Mouse (Mus musculus): Measurements from ENCODE around the gene Ecm2. TPM values are rescaled to one million over a fixed set of nuclear protein-coding genes. Genes with fewer than 3 reads are reported as not detected.

Ecm2 gene
- 10 to 100 TPM; 15.1 to 16.1 TPM for total RNA-seq (2021)

DNA sequence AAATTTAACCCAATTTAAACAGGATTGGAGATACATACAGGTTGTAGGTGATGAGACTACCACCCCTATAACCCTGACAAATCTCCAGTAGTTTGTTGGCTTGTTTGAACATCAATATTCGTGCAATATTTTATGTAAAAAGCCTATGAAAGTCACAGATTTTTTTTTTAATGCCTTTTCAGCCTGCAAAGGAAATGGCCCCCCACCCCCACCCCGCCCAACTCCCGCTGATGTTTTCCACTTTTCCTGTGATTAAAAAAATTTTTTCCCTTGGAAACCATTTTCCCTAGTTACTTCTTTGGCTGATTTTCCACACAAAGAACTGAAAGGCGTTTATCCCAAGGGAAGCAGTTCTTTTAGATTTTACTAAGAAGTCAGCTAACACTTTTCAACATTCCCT lies at the start of gene Ecm2:
Gene Ecm2, plus strand, starts transcription at position 301 of the 400 bp plus-strand sequence.
- intact Hi-C loops (cut with DNase I): loop anchor here (10.0 kb wide), 1 partner anchor 160 kb away; the partner anchor contains the start of gene Bicd2
- DNase-seq (ENCODE audit: low spot score): no peak

- intact Hi-C loops (cut with DNase I): no loop called here
- no peak for DNase-seq (ENCODE audit: low spot score)
These were observed 44.3 kb upstream of the Ecm2 start for GRCm38 (mm10) chr13:49460276-49460675.

DNA sequence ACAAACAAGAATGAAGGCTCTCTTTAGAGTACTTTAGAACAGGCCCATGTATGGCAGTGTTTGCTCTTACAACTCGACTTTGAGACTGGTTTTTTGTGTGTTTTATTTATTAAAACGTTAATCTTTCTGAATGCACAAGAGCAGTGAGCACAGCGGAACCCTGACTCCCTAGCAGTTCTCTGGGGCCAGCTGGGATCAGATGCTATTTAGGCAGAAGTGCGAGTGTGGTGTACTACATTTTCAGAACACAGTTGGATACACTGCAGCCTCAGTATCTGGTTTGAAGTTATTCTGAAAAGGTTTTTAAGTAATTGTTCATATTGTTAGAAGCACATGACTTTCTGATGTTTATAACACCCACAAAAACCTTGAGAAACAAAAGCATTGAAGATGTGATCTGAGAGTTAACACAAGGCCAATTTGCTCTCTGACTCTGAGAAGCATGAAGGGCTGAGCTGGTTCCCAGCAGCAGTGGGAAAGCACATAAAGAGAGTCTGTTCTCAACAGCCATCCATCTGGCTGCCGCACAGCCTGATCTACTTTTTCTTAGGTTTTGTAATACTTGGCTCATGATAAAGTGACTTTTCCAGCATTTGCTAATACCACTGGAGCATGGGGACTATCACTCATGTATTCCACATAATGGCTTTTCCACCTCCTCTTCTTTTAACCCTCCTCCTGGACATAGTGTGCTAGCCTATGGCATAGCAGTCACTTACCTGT lies 43.8 kb upstream of the Ecm2 start:
- no peak for DNase-seq (ENCODE audit: low spot score)

DNA sequence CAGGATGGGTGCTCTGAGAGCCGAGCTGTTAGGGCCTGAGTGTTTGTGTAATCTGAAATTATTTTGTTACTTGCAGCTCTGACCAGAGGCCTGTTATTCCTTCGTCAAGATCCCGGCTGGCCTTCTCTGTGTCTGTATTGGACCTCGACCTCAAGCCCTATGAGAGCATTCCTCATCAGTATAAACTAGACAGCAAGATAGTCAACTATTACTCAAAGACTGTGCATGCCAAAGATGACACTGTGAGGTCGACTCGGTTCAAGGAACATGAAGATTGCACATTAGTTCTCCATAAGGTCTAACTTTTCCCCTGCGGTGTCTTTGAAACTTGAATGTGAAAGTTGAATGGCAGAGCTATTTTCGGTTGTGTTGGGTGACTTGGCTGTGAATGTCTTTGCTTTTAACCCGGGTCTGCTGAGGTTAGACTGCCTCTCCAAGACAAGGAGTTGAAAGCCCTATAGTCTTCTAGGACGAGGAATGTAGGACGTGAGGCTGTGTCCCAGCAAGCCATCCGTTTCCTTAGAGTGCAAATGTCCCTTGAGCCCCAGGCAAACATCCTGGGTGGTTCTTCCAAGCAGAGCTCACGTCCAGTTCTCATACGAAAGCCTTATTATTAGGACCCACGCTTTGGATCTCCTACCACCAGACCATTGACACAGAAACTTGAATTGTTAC lies 43.0 kb upstream of the Ecm2 start:
- intact Hi-C loops (cut with DNase I): no loop called here
- no peak for DNase-seq (ENCODE audit: low spot score)

More for the DNA sequence above, 43.8 kb upstream of the Ecm2 start:
- intact Hi-C loops (cut with DNase I): no loop called here

DNA sequence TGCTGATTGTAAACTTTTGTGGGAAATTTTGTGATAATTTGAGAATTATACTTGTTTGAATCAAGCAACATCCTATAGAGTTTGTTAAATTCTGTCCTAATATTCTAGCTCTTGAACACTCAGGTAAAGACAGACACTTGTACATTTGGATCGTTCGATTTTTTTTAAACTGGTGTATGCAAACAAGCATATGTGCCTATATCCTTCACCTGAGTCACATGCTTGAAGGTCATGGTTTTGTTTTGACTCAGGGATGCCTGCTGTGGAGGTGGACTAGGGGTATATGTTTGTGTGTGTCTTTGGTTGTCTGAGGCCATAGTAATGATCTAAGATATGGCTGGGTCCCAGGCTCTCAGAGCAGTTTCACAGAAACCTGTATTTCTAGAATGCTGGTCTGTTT lies 41.7 kb upstream of the Ecm2 start:
- intact Hi-C loops (cut with DNase I): no loop called here
- no peak for DNase-seq (ENCODE audit: low spot score)

DNA sequence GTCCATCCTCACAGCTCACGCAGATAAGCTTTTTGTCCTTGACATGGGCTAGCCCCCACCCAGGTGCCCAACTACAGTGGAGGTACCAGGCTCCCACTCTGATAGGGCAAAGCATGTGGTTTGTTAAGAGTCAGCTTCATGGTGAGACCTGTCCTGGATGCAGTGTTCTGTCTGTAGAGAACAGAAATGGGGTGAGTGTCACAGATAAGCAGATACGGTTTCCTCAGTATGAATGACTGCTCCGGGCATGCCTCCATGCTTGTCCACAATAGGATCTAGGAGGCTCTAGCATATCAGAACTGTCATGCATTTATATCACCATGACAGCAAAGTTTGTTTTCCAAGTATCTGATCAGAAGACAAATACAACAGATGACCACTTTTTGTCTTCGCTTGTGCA lies 38.7 kb upstream of the Ecm2 start:
- DNase-seq (ENCODE audit: low spot score): no peak
- intact Hi-C loops (cut with DNase I): no loop called here

GRCm38 (mm10) chr13:49466393-49467075 lies 38.1 kb upstream of the Ecm2 start:
- intact Hi-C loops (cut with DNase I): no loop called here
- DNase-seq (ENCODE audit: low spot score): peak; percentile 53

DNA sequence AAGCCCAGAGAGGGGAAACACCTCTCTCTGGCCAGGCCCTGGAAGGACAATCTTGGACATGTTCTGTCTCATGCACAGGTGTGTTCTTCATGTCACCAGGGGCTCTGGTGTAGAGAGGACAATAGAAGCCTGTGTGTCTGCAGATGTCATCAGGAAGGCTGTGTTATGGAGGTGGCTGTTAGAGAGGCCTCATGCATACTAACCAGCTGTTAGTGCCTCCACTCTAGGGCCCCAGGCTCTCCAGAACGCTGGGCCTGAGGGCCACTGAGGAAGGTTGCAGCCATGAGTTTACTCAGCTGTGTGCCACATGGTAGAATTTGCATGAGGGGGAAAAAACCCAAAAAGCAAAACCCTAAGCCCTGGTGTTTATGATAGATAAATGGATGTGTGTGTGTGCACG lies 37.0 kb upstream of the Ecm2 start:
- intact Hi-C loops (cut with DNase I): no loop called here

GRCm38 (mm10) chr13:49469002-49469401 lies 35.6 kb upstream of the Ecm2 start:
- intact Hi-C loops (cut with DNase I): no loop called here
- no peak for DNase-seq (ENCODE audit: low spot score)

More for the DNA sequence above, 37.0 kb upstream of the Ecm2 start:
- no peak for DNase-seq (ENCODE audit: low spot score)

DNA sequence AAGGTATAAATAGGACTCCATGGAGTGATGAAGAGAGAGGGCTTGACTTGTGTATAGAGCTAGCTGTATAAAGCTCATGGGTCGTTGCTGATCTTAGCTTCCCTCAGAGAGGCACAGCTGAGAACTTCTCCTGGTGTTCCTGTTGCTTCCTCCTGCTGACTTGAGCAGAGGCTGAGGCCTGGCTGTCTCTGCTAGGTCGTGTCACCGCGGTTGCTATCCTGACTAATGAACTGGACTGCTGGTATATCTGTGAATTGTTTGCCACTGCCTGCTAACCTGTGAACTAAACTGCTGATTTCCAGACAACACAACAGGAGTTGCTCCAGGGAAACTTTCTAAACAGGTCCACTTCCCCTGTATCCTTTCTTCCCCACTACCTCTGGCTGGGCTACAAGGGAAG lies 34.3 kb upstream of the Ecm2 start:
- DNase-seq (ENCODE audit: low spot score): no peak
- intact Hi-C loops (cut with DNase I): loop anchor here (5.0 kb wide), 1 partner anchor 77 kb away; no protein-coding TSS in a partner anchor

DNA sequence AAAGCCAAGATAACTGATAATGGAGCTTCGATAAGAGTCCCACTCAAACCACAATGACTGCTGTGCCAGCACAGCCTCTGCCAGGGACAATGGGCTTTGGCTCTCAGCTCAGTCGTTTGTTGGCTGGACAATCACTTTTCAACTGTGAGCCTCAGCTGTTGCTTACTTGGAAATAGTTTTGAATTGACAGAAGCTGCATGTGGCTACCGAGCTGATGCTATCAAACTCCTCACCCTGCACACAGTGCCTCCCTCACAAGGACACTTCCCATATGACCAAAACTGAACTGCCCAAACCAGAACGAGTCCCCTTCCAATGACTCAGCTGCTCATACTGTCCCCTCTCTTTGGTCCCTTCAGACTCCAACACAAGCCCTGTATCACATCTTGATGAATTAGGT lies 33.8 kb upstream of the Ecm2 start:
- intact Hi-C loops (cut with DNase I): loop anchor here (5.0 kb wide), 1 partner anchor 76 kb away; no protein-coding TSS in a partner anchor
- DNase-seq (ENCODE audit: low spot score): no peak

DNA sequence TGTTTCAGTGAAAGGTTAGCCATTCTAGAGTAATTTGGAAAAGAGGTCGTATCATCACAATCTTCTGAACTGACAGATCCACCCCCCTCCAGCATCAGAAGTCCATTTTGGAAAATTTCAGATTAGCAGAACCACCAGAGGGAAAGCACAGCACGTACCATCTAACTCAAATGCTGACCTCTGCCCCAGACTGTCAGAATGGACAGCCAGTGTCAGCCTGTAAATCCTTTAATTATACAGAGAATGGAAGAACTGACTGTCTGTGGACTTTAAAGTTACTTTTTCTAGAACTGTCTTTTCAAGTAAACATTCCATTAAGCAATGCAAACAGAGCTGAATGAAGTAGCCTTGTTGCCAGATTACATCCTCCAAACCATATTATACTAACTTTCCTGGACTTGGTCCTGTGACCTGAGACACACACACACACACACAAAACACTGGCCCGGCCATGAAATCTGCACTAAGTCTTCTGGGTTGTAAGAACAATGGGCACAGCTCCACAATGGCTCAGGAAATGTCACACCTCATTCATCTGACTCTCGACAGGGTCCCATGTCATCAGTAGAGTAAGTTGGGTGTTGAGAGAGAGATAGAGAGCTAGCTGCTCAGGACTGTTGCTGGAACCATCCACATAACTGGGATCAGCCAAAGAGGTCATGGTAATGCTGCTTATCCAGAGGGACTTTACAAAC lies 32.5 kb upstream of the Ecm2 start:
- intact Hi-C loops (cut with DNase I): loop anchor here (5.0 kb wide), 1 partner anchor 75 kb away; no protein-coding TSS in a partner anchor
- DNase-seq (ENCODE audit: low spot score): no peak

DNA sequence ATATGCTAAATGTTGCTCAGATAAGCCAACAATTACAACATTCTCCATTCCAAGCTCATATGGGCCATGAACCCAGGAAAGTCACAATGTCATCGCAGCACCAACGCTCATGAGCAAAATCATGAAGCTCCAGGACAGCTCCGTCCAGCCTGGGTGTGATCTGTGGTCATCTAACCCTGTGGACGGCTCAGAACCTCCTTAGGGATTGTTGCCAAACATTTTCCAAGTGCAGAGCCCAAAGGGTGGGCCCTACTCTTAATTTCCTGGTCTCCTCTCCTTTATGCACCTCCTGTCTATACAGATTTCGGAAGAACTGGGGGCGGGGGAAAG lies 32.0 kb upstream of the Ecm2 start:
- intact Hi-C loops (cut with DNase I): loop anchor here (5.0 kb wide), 1 partner anchor 75 kb away; no protein-coding TSS in a partner anchor
- DNase-seq (ENCODE audit: low spot score): no peak

DNA sequence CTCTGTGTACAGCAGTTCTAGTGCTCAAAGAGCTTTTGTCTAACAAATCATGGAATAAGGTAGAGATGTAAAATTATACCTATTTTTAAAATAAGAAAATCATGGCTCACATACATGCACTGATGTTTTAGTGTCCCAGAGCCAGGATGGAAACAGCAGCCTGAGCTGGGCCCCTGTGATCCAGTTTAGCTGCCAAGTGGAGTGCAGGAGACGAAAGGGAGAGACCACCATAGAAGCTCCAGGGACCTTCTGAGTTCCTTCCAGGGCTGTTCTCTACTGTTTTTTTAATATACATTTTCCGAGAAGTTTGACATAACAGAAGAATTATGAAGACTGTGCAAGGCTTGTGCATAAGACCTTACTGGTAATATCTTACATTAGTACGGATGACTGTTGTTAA lies 26.7 kb upstream of the Ecm2 start:
- intact Hi-C loops (cut with DNase I): no loop called here
- no peak for DNase-seq (ENCODE audit: low spot score)

DNA sequence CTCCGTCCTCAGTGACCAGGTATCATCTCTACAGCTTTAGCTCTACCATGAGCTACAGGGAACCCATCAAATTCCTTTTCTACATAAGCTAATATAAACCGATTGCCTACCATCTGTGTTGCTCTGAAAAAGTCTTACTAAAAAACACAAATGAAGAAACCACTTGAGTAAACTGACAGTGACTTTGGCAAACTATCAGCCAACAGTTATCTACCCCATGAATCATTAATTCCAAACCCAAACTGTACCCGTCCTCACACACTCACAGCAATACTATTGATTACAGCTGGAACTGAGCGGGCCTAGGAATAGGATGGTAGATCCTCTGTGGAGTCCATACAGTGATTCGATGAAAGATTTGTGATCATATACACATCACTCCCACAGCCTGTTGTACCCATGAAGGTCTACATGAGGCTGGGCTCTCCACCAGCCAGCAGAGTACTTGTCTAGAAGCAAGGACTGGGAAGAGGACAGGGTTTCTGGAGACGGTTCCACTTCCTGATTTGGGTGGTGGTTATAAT lies 25.7 kb upstream of the Ecm2 start:
- intact Hi-C loops (cut with DNase I): no loop called here
- DNase-seq (ENCODE audit: low spot score): no peak

GRCm38 (mm10) chr13:49479399-49479798 lies 25.2 kb upstream of the Ecm2 start:
- DNase-seq (ENCODE audit: low spot score): peak; percentile 31
- intact Hi-C loops (cut with DNase I): no loop called here

- DNase-seq (ENCODE audit: low spot score): peak; percentile 85
- intact Hi-C loops (cut with DNase I): loop anchor here (1.0 kb wide), 1 partner anchor 21 kb away; no protein-coding TSS in a partner anchor
These were observed 24.6 kb upstream of the Ecm2 start for GRCm38 (mm10) chr13:49480057-49480456.

DNA sequence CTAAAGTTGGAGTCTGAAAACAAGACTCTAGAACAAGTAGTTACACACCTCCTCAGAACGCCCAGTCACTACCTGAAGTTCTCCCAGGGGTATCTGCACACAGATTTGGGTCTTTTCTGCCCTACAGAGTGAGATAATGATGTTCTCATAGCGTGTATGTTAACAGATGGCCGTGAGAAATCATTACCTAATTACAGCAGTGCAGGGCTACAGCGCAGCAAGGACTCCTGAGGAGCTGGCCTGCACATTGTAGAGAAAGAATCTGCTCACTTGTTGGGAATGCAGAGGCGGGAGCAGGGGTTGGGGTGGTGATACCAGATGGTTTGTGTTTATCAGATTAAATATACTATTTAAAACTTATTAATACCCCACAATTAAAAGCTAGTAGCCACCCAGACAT lies 24.1 kb upstream of the Ecm2 start:
- no peak for DNase-seq (ENCODE audit: low spot score)
- intact Hi-C loops (cut with DNase I): loop anchor here (1.0 kb wide), 1 partner anchor 21 kb away; no protein-coding TSS in a partner anchor

GRCm38 (mm10) chr13:49485388-49485787 lies 19.2 kb upstream of the Ecm2 start:
- intact Hi-C loops (cut with DNase I): no loop called here
- no peak for DNase-seq (ENCODE audit: low spot score)

Data from heart, postnatal 25 days (tissue).